Mouse (Mus musculus): ENCODE data around the gene Pax4.

Gene Pax4

GRCm38 (mm10) chr6:28396853-28397457 lies 52.2 kb downstream of the Pax4 start:
- DNase-seq (ENCODE audit: low spot score), result no peak

- no peak for DNase-seq (ENCODE audit: low spot score)
Measured at GRCm38 (mm10) chr6:28396051-28396852, 52.9 kb downstream of the Pax4 start.
